Mouse (Mus musculus) kidney, postnatal 36 days (tissue): ENCODE data around the gene Brf1.
A peak's percentile ranks its signal among the peaks of the same experiment; 100 is the strongest.

ENCODE experiments used
- DNase-seq, 2 experiments: peaks; one replicate each; pipeline ENCODE4 v3.0.0; 2021 to 2022; ENCODE audit warnings: mixed read lengths in 2 of 2

Brf1 gene

DNA sequence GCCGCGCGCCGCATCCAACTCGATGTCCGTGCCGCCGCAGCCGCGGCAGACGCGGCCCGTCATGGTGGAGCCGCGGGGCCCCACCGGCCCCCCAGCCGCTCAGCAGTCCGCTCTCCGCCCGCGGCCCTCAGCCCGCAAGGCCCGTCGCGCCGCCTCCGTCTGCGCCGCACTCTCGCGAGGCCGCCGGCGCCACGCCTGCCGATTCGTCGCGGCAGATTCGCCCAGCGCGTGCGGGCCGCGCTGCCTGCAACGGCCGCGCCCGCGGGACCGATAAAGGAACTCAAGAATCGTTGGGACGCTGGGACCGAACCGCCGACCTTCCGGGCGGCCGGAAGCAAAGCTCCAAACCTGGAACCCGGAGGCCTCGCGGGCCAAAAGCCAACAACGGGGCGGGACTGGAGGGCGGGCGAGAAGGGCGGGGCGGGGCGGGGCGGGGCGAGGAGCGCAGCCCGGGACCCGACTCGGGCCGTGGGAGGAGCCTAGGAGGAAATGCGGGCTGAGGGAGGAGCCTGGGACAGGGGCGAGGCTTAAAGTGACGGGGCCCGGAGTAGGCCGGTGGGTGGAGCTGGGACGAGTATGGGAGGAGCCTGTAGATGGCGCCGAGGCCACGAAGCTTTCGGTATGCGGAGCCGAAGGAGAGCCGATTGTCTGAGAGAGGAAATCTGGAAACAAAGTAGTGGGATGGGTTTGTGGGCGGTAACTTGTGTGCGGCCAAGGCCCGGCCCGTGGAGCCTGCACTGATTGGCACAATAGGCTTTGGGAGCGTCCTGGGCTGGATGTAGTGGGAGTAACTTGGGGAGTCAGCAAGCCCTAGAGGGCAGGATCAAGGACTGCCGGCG, at the start of gene Brf1:
Gene Brf1 (minus strand): TSS at position 411 of the 839 bp plus-strand sequence.
- peak; percentile 98 for DNase-seq

- DNase-seq = no peak
Observed at GRCm38 (mm10) chr12:113049836-113050235, 49.3 kb upstream of the Brf1 start.

GRCm38 (mm10) chr12:113048103-113048502, 47.6 kb upstream of the Brf1 start:
- DNase-seq = no peak

GRCm38 (mm10) chr12:113046861-113047260, 46.4 kb upstream of the Brf1 start:
- no peak for DNase-seq

- peak; percentile 75 to 76 for DNase-seq
Observed at GRCm38 (mm10) chr12:113044916-113045677, 44.6 kb upstream of the Brf1 start.

DNA sequence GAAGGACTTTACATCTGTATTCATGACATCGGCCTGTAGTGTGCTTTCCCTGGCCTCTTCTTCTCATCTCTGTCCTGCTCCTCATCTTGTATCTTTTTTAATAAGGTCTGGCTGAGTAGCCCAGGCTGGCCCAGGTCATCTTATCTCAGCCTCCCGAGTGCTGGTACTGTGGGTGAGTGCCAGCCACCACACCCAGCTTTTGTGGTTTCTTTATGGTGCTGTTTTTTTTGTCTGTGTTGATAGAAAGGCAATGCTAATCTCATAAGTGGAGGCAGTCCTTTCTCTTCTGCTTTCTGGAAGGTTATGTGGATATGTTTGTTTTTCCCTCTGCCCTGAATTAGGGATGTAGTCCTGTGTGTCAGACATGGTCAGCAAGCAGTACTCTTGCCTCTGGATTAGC, 42.0 kb upstream of the Brf1 start:
- DNase-seq = no peak

DNA sequence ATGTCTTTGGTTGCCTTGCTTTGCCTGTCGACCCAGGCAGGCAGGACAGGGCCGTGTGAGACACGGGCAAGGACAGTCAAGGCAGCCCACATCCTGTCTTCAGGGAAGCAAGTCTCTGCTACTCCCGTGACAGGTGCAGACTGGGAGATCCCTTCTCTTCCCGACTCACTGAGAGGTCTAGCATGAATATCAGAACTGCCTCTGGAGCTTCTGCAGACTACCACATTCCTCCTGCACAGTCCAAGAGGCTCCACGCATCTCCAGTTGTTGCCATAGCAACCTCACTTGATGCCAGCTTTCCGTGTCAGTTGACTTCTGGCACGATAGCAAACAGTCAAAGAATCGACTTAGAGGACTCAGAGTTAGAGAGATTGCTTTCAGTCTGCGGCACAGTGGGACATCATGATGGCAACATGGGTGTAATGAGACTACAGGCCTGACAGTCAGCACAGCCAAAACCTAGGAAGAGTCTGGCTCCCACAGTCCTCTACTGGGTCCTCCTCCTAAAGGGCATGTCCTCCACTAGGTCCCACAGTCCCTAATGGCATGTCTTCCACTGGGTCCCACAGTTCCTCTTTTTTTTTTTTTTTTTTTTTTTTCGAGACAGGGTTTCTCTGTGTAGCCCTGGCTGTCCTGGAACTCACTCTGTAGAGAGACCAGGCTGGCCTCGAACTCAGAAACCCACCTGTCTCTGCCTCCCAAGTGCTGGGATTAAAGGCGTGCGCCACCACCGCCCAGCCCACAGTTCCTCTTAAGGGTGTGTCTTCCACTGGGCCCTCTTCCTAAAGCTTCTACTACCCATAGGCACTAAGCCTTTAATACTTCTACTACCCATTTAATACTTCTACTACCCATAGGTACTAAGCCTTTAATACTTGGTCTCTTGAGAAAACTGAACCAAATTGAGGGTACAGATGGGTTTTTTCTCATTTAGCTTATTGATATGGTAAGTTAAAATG, 41.3 kb upstream of the Brf1 start:
- DNase-seq = peak; percentile 36 to 62

DNA sequence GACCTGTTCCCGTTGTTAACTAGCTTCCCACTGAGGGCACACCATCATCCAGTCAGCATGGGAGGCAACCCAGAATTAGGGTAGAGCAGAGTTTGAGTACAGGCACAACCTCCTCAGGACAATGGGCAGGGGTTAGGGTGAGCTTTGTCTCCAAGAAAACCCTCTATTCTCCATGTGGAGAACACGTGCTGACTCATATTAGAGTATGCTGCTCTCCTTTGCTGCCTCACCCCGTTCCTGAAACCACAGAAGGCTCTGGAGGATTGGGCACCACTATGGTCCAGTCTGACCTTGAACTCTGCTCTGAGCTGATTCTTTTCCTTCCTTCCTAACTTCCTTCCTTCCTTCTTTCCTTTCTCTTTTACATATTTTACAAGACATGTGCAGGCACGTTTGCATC, 37.9 kb upstream of the Brf1 start:
- no peak for DNase-seq

DNA sequence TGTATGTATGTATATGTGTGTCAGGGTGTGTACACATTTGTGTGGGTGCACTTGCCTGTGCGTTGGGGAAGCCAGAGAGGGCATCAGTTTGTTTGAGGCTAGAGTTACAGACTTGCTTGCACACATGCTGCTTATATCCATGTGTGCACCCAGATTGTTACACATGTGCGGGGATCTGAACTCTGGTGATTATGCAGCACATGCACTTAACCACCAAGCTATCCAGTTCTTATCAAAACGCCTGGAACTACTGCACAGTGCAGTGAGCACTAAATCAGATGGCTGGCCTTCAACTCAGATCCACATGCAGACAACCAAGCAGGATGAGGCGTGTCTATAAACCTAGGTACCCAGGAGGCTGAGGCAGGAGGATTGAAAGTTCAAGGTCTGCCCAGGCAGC, 36.5 kb upstream of the Brf1 start:
- no peak for DNase-seq

DNA sequence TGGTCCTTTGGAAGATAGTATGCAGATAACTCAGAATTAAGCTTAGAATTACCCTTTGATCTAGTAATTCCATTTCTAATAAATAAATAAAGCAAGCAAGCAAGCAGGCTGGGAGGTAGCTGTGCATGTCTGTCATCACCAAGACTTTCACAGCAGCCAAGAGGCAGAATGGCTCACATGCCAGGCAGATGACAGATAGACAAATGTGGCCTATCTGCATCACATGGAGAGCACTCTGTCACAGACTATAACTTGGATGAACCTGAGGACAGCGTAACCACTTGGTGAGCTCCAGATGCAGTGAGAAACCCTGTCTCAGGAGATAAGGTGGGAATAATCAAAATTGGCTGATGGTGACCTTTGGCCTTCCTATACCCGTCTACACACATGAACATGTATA, 34.6 kb upstream of the Brf1 start:
- no peak for DNase-seq

DNA sequence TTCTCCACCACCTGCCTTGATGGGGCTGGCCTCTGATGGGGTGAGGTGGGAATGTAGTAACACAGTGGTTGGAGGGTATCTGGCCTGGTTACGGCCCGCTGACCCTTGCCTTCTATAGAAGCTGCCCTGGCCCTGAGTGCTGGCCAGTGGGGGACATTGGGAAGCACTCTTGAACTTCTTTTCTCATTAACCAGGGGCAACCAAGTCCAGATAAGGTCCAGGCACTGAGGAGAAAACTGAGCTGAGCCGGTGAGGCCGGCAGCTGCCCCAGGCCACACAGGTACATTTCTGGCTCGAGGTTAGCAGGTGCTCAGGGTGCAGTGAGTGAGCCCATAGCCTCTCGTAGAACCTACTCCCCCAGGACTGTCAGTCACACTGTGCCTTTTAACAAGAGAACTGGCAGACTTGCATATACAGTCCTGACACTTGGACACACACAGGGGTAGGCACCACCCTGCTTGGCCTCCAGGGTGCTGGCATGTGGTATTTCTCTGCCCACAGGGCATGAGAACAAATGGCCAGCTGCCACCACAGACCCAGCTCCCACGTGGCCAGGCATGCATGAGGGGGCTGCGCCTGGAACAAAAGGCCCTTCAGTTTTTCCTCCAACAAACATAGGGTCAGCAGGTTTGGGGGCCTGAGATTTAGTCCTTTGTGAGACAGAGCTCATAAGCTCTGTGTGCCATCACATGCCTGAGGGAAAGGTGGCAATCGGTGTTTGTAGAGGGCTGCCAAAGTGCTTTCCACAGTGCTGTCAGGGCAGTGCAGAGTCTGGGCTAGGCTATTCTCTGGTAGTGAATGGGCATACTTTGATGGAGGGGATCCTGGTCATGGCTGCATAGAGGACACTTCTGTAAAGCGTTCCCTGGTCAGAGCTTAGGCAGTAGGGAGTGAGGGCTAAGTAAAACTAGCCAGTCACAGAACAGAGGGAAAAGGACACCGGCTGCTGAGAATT, 32.1 kb upstream of the Brf1 start:
- peak; percentile 77 to 83 for DNase-seq

DNA sequence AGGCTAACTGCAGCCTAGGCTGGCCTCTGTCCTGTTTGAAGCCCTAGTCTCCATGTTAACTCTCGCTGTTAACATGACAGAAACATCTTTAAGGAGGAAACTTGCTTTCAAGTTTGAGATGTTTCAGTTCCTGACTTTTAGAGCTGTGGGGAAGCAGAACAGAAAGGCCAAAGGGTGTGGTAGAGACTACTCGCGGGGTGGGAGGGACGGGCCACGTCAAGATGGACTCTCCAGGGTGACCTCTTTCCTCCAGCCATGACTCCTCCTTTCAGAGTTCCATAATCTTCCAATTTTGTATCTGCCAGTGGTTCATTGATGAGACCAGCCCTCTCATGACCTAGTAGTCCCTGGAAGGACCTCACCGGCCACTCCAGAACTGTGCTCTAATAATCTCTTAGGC, 30.9 kb upstream of the Brf1 start:
- DNase-seq = no peak

- DNase-seq = no peak
Observed at GRCm38 (mm10) chr12:113030993-113031392, 30.5 kb upstream of the Brf1 start.

DNA sequence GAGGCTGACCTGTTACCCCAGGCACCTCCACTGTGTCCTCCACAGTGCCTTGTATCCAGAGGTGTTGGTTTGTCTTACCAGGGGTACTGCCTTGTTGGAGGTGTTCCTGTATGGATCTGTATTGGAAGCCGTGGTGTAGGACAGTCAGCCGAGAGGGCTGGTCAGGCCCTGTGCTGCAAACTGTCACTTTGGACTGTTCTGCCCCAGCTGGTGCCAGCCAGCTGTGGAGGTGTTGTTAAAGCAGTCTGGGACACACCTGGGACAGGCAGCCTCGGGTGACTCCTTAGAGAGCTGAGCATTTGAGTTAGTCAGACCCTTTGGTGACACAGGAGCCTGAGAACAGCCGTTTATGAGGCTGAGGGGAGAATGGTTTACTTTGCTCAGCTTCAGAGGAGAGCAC, 29.5 kb upstream of the Brf1 start:
- DNase-seq = no peak

DNA sequence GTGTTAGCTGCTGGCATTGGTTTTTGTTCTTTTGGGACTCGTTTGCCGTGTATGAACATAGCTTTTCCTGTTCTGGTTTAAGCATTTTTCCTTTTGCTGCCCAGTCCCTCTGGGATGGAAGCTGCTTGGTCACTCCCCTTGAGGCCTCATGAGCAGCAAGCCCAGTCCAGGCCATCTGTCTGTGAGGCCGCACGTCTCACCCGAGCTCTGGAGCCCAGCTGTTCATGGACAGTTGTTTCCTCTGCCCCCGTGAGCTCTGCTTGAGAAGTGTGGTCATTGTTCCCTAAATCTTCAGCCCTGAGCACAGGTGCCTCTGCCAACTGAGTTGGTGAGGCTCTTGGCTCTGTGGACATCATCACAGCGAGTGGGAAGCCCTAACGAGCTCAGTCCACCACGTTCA, 28.4 kb upstream of the Brf1 start:
- DNase-seq = no peak

GRCm38 (mm10) chr12:113028067-113028466, 27.6 kb upstream of the Brf1 start:
- no peak for DNase-seq

DNA sequence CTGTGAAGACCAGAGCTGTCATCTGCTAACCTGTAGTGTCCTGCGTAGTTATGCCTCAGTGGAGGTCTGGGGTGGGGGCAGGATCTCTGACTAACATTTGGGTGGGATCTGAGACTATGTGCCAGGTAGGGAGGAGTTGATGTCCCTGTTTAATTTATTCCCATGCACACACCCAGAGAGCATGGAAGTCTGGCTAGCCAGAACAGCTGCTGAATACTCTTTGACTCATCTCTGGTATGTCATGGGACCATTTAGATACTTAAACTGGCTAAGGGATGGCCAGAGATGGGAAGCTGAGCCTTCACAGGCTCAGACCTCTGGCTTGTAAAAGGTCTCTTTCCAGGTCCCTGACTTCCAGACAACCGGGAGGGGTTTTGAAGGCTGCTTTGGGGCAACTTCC, 27.0 kb upstream of the Brf1 start:
- DNase-seq = no peak

GRCm38 (mm10) chr12:113026557-113026956, 26.1 kb upstream of the Brf1 start:
- no peak for DNase-seq

GRCm38 (mm10) chr12:113023082-113023481, 22.6 kb upstream of the Brf1 start:
- DNase-seq = no peak

DNA sequence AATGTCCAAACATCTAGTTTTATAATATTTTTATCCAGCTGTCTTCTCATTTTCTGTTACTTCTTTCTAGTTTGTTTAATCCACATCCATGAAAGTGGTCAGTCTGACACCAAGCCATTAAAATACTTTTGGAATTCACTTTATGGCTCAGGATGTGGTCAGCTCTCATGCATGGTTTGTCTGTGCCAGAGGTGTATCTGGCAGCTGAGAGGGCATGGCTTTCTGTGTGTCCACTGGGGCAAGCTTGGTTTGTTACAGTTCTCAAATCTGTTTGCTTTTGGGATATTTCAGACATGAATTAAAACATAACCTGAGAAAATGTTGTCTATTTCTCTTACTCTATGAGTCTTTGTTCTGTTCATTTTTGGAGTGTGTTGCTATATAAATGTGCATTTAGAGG, 21.0 kb upstream of the Brf1 start:
- no peak for DNase-seq

DNA sequence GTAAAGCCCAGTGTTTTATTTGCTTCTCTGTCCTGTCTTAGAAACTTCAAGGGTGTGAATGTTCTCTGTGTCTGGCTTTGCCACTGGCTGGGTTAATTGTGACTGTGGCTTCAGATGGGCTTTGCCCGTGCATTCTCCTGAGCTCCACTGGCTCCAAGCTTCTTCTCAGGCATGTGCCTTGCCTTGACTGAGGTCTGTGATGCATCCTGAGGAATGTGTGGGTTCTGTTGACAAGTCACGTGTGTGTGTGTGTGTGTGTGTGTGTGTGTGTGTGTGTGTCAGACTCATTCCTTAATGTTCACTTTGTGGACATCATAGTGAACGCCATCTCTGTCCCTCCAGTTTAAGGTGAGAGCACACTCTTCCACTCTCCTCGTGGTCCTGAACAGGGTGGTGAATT, 18.3 kb upstream of the Brf1 start:
- no peak for DNase-seq
